Mouse (Mus musculus): Measurements from ENCODE around the gene Ap2s1. TPM values are rescaled to one million over a fixed set of nuclear protein-coding genes. Genes with fewer than 3 reads are reported as not detected.

The Ap2s1 gene
- polyA plus RNA-seq (2014; fragmentation: Illumina TruSeq; extraction: RNeasy Lipid Tissue Mini Kit (QIAGEN cat#74804); ENCODE audit: low read depth, low replicate concordance) = 82.0 TPM

GRCm38 (mm10) chr7:16738073-16738696 is at the start of gene Ap2s1:
Ap2s1 (plus strand) TSS chr7:16738410.

GRCm38 (mm10) chr7:16721629-16722028 is 16.6 kb upstream of the Ap2s1 start, which contains the start of gene Ceacam9:
Ceacam9 (plus strand) TSS chr7:16721929.

GRCm38 (mm10) chr7:16780825-16781554 is 42.8 kb downstream of the Ap2s1 start, which contains the start of gene Slc1a5:
Slc1a5 (plus strand) TSS chr7:16781340.

Other genes with a start within 250 kb of the Ap2s1 start
- gene Arhgap35, start 123.4 kb upstream of the Ap2s1 start, polyA plus RNA-seq (2014; fragmentation: Illumina TruSeq; extraction: RNeasy Lipid Tissue Mini Kit (QIAGEN cat#74804); ENCODE audit: low read depth, low replicate concordance) = 30.5 TPM
- gene Ceacam15, start 62.7 kb upstream of the Ap2s1 start, polyA plus RNA-seq (2014; fragmentation: Illumina TruSeq; extraction: RNeasy Lipid Tissue Mini Kit (QIAGEN cat#74804); ENCODE audit: low read depth, low replicate concordance) = not detected
- not detected for gene Ceacam9, start 16.5 kb upstream of the Ap2s1 start, polyA plus RNA-seq (2014; fragmentation: Illumina TruSeq; extraction: RNeasy Lipid Tissue Mini Kit (QIAGEN cat#74804); ENCODE audit: low read depth, low replicate concordance)
- 3.7 TPM for gene Slc1a5, start 42.9 kb downstream of the Ap2s1 start, polyA plus RNA-seq (2014; fragmentation: Illumina TruSeq; extraction: RNeasy Lipid Tissue Mini Kit (QIAGEN cat#74804); ENCODE audit: low read depth, low replicate concordance)
- gene Strn4, start 77.5 kb downstream of the Ap2s1 start, polyA plus RNA-seq (2014; fragmentation: Illumina TruSeq; extraction: RNeasy Lipid Tissue Mini Kit (QIAGEN cat#74804); ENCODE audit: low read depth, low replicate concordance) = 47.0 TPM
- 1.6 TPM for gene Fkrp, start 78.3 kb downstream of the Ap2s1 start, polyA plus RNA-seq (2014; fragmentation: Illumina TruSeq; extraction: RNeasy Lipid Tissue Mini Kit (QIAGEN cat#74804); ENCODE audit: low read depth, low replicate concordance)
- 0.29 TPM for gene Prkd2, start 104.5 kb downstream of the Ap2s1 start, polyA plus RNA-seq (2014; fragmentation: Illumina TruSeq; extraction: RNeasy Lipid Tissue Mini Kit (QIAGEN cat#74804); ENCODE audit: low read depth, low replicate concordance)
- 2.9 TPM for gene Dact3, start 136.9 kb downstream of the Ap2s1 start, polyA plus RNA-seq (2014; fragmentation: Illumina TruSeq; extraction: RNeasy Lipid Tissue Mini Kit (QIAGEN cat#74804); ENCODE audit: low read depth, low replicate concordance)
- gene Gng8, start 153.4 kb downstream of the Ap2s1 start, polyA plus RNA-seq (2014; fragmentation: Illumina TruSeq; extraction: RNeasy Lipid Tissue Mini Kit (QIAGEN cat#74804); ENCODE audit: low read depth, low replicate concordance) = 0.85 TPM
- not detected for gene Ptgir, start 168.1 kb downstream of the Ap2s1 start, polyA plus RNA-seq (2014; fragmentation: Illumina TruSeq; extraction: RNeasy Lipid Tissue Mini Kit (QIAGEN cat#74804); ENCODE audit: low read depth, low replicate concordance)
- 125 TPM for gene Calm3, start 185.7 kb downstream of the Ap2s1 start, polyA plus RNA-seq (2014; fragmentation: Illumina TruSeq; extraction: RNeasy Lipid Tissue Mini Kit (QIAGEN cat#74804); ENCODE audit: low read depth, low replicate concordance)
- 10.4 TPM for gene Pnmal2, start 206.3 kb downstream of the Ap2s1 start, polyA plus RNA-seq (2014; fragmentation: Illumina TruSeq; extraction: RNeasy Lipid Tissue Mini Kit (QIAGEN cat#74804); ENCODE audit: low read depth, low replicate concordance)
- 8.2 TPM for gene Pnmal1, start 221.3 kb downstream of the Ap2s1 start, polyA plus RNA-seq (2014; fragmentation: Illumina TruSeq; extraction: RNeasy Lipid Tissue Mini Kit (QIAGEN cat#74804); ENCODE audit: low read depth, low replicate concordance)
- gene Gm42372, start 244.7 kb downstream of the Ap2s1 start, polyA plus RNA-seq (2014; fragmentation: Illumina TruSeq; extraction: RNeasy Lipid Tissue Mini Kit (QIAGEN cat#74804); ENCODE audit: low read depth, low replicate concordance) = 2.9 TPM

All from testis, adult 10 weeks (tissue).